7 mouse cellular contexts compared by ENCODE assay signal in genomic region chr5:126787706-126788610, GRCm38 (mm10).
DNase-seq lines count a peak whose midpoint lies in the region; ATAC-seq and TF ChIP-seq lines count a peak whose summit lies in the region.

No protein-coding gene starts in this region.

- TF ChIP-seq EP300 in stomach, postnatal 0 days (optimal IDR thresholded peaks at IDR 0.05), result no peak

- 2% methylated on average over 29 of the region's 29 CpGs for WGBS in embryonic facial prominence, embryonic 15.5 days
- 5% methylated on average over 29 of the region's 29 CpGs for WGBS in heart, embryonic 16.5 days
- WGBS in stomach, postnatal 0 days, result 4% methylated on average over 29 of the region's 29 CpGs

- no peaks in the 10 kb centered on the region for H3K27me3 ChIP-seq in embryonic facial prominence, embryonic 15.5 days
- peaks cover 2% of the 10 kb centered on the region; the same call in 1 of the 2 replicates for H3K27me3 ChIP-seq in heart, embryonic 16.5 days (ENCODE audit: control insufficient read depth, insufficient read depth, low read length)
- no peaks in the 10 kb centered on the region for H3K27me3 ChIP-seq in stomach, postnatal 0 days (ENCODE audit: control insufficient read depth, insufficient read depth, low read length)

- no peaks in the 10 kb centered on the region for H3K36me3 ChIP-seq in embryonic facial prominence, embryonic 15.5 days
- no peaks in the 10 kb centered on the region for H3K36me3 ChIP-seq in heart, embryonic 16.5 days (ENCODE audit: control insufficient read depth, insufficient read depth)
- no peaks in the 10 kb centered on the region for H3K36me3 ChIP-seq in stomach, postnatal 0 days (ENCODE audit: control insufficient read depth, insufficient read depth, low read length)

- peak overlapping the region; percentile 62 for H3K4me2 ChIP-seq in embryonic facial prominence, embryonic 15.5 days (replicated peaks)
- H3K4me2 ChIP-seq in heart, embryonic 16.5 days (ENCODE audit: low read depth, low read length), result peak overlapping the region; percentile 74
- peak overlapping the region; percentile 64 for H3K4me2 ChIP-seq in stomach, postnatal 0 days (replicated peaks; ENCODE audit: low read depth)

- TF ChIP-seq CTCF in stomach, postnatal 0 days (IDR thresholded peaks at IDR 0.05; ENCODE audit: low read depth), result no peak

- H3K9ac ChIP-seq in embryonic facial prominence, embryonic 15.5 days, result no peak overlapping the region
- peak overlapping the region; percentile 38 for H3K9ac ChIP-seq in heart, embryonic 16.5 days (ENCODE audit: low read length)
- 0 out of 2 replicates have a peak overlapping the region, but pooled peaks have one; percentile 13 for H3K9ac ChIP-seq in stomach, postnatal 0 days (ENCODE audit: low read length)

- no peak overlapping the region for H3K27ac ChIP-seq in embryonic facial prominence, embryonic 15.5 days (replicated peaks)
- H3K27ac ChIP-seq in heart, embryonic 16.5 days (ENCODE audit: low read length), result no peak overlapping the region
- no peak overlapping the region for H3K27ac ChIP-seq in stomach, postnatal 0 days (replicated peaks)

- peaks cover 14% of the 10 kb centered on the region for H3K4me1 ChIP-seq in embryonic facial prominence, embryonic 15.5 days
- no peaks in the 10 kb centered on the region for H3K4me1 ChIP-seq in heart, embryonic 16.5 days (ENCODE audit: control insufficient read depth, insufficient read depth, low read length)
- no peaks in the 10 kb centered on the region for H3K4me1 ChIP-seq in stomach, postnatal 0 days (replicated peaks; ENCODE audit: control insufficient read depth, insufficient read depth)

- no peaks in the 10 kb centered on the region for H3K9me3 ChIP-seq in embryonic facial prominence, embryonic 15.5 days (replicated peaks)
- peaks cover under 1% of the 10 kb centered on the region for H3K9me3 ChIP-seq in heart, embryonic 16.5 days (replicated peaks; ENCODE audit: control insufficient read depth, low read length)
- no peaks in the 10 kb centered on the region for H3K9me3 ChIP-seq in stomach, postnatal 0 days (ENCODE audit: control insufficient read depth, low read length)

- DNase-seq in adrenal gland, postnatal 25 days, result peak; percentile 81
- DNase-seq in kidney, postnatal 10 days, result peak; percentile 66
- DNase-seq in lung, postnatal 36 days, result peak; percentile 44
- peak; percentile 42 for DNase-seq in stomach, postnatal 0 days (ENCODE audit: low spot score)
- DNase-seq in layer of hippocampus, adult 11-12 months (ENCODE audit: low spot score), result no peak

- H3K4me3 ChIP-seq in embryonic facial prominence, embryonic 15.5 days (replicated peaks), result peak overlapping the region; percentile 39
- peak overlapping the region; percentile 56 for H3K4me3 ChIP-seq in heart, embryonic 16.5 days (ENCODE audit: low read length)
- peak overlapping the region; percentile 32 for H3K4me3 ChIP-seq in stomach, postnatal 0 days (ENCODE audit: low read depth, low read length)

- no peak for ATAC-seq in embryonic facial prominence, embryonic 15.5 days (ENCODE audit: insufficient number of reproducible peaks, low FRiP score, low TSS enrichment, low read depth)
- 0 out of 2 replicates have a peak, but pooled peaks have one; percentile 41 for ATAC-seq in heart, embryonic 16.5 days (replicated peaks; ENCODE audit: extremely low read depth, insufficient read depth, low FRiP score)
- 0 out of 2 replicates have a peak, but pooled peaks have one; percentile 45 for ATAC-seq in stomach, postnatal 0 days (ENCODE audit: low FRiP score, low TSS enrichment)
